Mouse (Mus musculus) ES-Bruce4 (cell line): Measurements from ENCODE around the gene Vipr2. TPM values are rescaled to one million over a fixed set of nuclear protein-coding genes. Genes with fewer than 3 reads are reported as not detected.

Experiments
- H3K27ac ChIP-seq: 2 replicates; pipeline ENCODE4 v1.5.1; 2012; ENCODE audit warnings: low read length, inconsistent platforms; ENCODE audit not compliant: insufficient read depth
- H3K27me3 ChIP-seq: 2 replicates; pipeline ENCODE4 v1.6.1; 2012; ENCODE audit warnings: mild to moderate bottlenecking, low read length, inconsistent platforms; ENCODE audit not compliant: control insufficient read depth, poor library complexity, insufficient read depth, severe bottlenecking
- H3K36me3 ChIP-seq: 2 replicates; pipeline ENCODE4 v1.6.1; 2012; ENCODE audit warnings: inconsistent platforms, mild to moderate bottlenecking, low read length, moderate library complexity; ENCODE audit not compliant: control insufficient read depth, poor library complexity, insufficient read depth, severe bottlenecking
- H3K4me1 ChIP-seq: one replicate; pipeline ENCODE4 v1.8.1; 2011; ENCODE audit warnings: low read length; ENCODE audit not compliant: control insufficient read depth, insufficient read depth
- H3K4me3 ChIP-seq: 2 replicates; pipeline ENCODE4 v1.5.1; 2011; ENCODE audit warnings: low read depth, mild to moderate bottlenecking, low read length
- H3K9ac ChIP-seq: 2 replicates; pipeline ENCODE4 v1.6.1; 2012; ENCODE audit warnings: low read depth, mild to moderate bottlenecking, inconsistent platforms; ENCODE audit not compliant: poor library complexity, severe bottlenecking
- H3K9me3 ChIP-seq: replicated peaks from 2 replicates; pipeline ENCODE4 v1.6.1; 2012; ENCODE audit warnings: mild to moderate bottlenecking, low read length, inconsistent platforms; ENCODE audit not compliant: control insufficient read depth, poor library complexity, insufficient read depth, severe bottlenecking
- CTCF ChIP-seq: IDR thresholded peaks from one replicate; pipeline ENCODE4 v1.8.1; 2011; ENCODE audit warnings: low read depth, low read length
- EP300 ChIP-seq: IDR thresholded peaks from 2 replicates; pipeline ENCODE4 v1.6.1; 2011; ENCODE audit warnings: low read depth, low read length; ENCODE audit not compliant: insufficient read depth
- POLR2A ChIP-seq: IDR thresholded peaks from one replicate; pipeline ENCODE4 v1.8.1; 2011; ENCODE audit warnings: low read length; ENCODE audit not compliant: insufficient read depth
- polyA plus RNA-seq: library from polyadenylated mRNA; stranded (reverse); fragments of >200 nt; gene quantifications from 2 replicates; pipeline ENCODE4 v1.2.4, GENCODE M21; 2011; ENCODE audit warnings: low read depth; ENCODE audit not compliant: missing spikeins, insufficient read depth, insufficient read length

Vipr2 gene
- not detected in 2 replicates for polyA plus RNA-seq

DNA sequence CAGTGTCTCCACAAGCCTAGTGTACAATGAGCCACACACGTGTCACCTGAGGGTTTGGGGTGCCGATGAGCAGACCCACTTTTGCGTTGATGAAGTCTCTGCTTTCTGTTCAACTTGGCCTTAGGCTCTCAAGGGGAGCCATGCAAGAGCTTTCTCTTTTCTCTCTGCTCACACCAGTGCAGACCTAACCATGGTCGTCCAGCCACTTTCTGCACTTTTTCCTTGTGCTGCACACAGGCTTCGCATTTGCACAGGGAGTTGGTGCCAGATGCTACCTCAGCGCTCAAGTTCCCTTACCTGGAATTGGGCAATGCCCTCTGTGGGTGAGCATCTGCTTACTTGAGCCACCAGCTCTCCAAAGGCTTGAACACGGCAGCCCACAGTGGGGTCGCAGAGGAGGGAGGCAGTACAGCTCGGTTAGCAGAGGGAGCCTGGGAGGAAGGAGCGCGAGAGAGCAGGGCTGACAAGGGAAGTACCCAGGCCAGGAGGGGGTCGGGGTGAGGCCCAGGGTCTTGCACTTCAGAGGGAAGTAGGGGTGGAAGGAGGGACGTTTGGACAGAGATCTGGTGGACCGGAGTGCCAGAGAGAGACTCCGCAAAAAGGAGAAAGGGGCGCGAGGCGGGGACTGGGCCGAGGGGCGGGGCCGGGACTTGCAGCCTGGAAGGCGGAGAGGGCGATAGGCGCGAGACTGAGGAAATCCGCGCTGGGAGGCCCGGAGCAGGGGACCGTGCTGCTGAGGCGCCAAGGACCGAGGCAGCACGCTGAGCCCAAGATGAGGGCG is at the start of gene Vipr2:
Gene Vipr2, plus strand, starts transcription at position 653 of the 781 bp plus-strand sequence.
- no peaks in the 10 kb centered on the region for H3K36me3 ChIP-seq
- H3K9me3 ChIP-seq = no peaks in the 10 kb centered on the region
- no peak within 1 kb of the TSS for H3K27ac ChIP-seq
- H3K27me3 ChIP-seq = peaks cover 3% of the 10 kb centered on the region; the same call in 1 of the 2 replicates
- TF ChIP-seq EP300 = no peak
- no peak for TF ChIP-seq POLR2A
- no peak for TF ChIP-seq CTCF
- H3K4me1 ChIP-seq = no peaks in the 10 kb centered on the region
- H3K9ac ChIP-seq = peak within 1 kb of the TSS; percentile 19
- H3K4me3 ChIP-seq = peak within 1 kb of the TSS; percentile 66

GRCm38 (mm10) chr12:116028095-116028494 is 49.4 kb upstream of the Vipr2 start:
- Histone ChIP-seq H3K27ac (no peak overlapping the region), H3K9me3 (no peaks in the 10 kb centered on the region), H3K4me1 (no peaks in the 10 kb centered on the region), H3K36me3 (no peaks in the 10 kb centered on the region), H3K4me3 (no peak overlapping the region), H3K9ac (no peak overlapping the region), H3K27me3 (no peaks in the 10 kb centered on the region)
- no peak for TF ChIP-seq POLR2A
- TF ChIP-seq EP300 = no peak
- peak; percentile 12 for TF ChIP-seq CTCF

- Histone ChIP-seq H3K27ac (no peak overlapping the region), H3K4me1 (no peaks in the 10 kb centered on the region), H3K27me3 (no peaks in the 10 kb centered on the region), H3K4me3 (no peak overlapping the region), H3K9ac (no peak overlapping the region), H3K36me3 (no peaks in the 10 kb centered on the region), H3K9me3 (no peaks in the 10 kb centered on the region)
- TF ChIP-seq EP300 = no peak
Observed at GRCm38 (mm10) chr12:116035346-116035745, 42.2 kb upstream of the Vipr2 start.

- Histone ChIP-seq H3K9ac (no peak overlapping the region), H3K36me3 (no peaks in the 10 kb centered on the region), H3K27me3 (no peaks in the 10 kb centered on the region), H3K4me1 (peaks cover 2% of the 10 kb centered on the region), H3K4me3 (no peak overlapping the region), H3K9me3 (no peaks in the 10 kb centered on the region), H3K27ac (no peak overlapping the region)
- no peak for TF ChIP-seq EP300
- no peak for TF ChIP-seq CTCF
- TF ChIP-seq POLR2A = no peak
Observed at GRCm38 (mm10) chr12:116044785-116045184, 32.7 kb upstream of the Vipr2 start.

GRCm38 (mm10) chr12:116047440-116048377 is 29.8 kb upstream of the Vipr2 start, which contains the start of gene Zfp386:
Gene Zfp386 (plus strand): TSS chr12:116047724.
- Histone ChIP-seq H3K9me3 (no peaks in the 10 kb centered on the region), H3K9ac (peak within 1 kb of the TSS; percentile 80), H3K4me1 (peaks cover 2% of the 10 kb centered on the region), H3K4me3 (peak within 1 kb of the TSS; percentile 98), H3K27me3 (no peaks in the 10 kb centered on the region), H3K36me3 (no peaks in the 10 kb centered on the region), H3K27ac (peak within 1 kb of the TSS; percentile 37; the same call in 1 of the 2 replicates)
- no peak for TF ChIP-seq CTCF
- peak; percentile 42 for TF ChIP-seq POLR2A
- TF ChIP-seq EP300 = no peak

- no peak for TF ChIP-seq EP300
- no peak for TF ChIP-seq CTCF
- no peak for TF ChIP-seq POLR2A
- no peak overlapping the region for H3K4me3 ChIP-seq
- peak overlapping the region; percentile 80; the same call in 1 of the 2 replicates for H3K9ac ChIP-seq
- H3K27ac ChIP-seq = no peak overlapping the region
- no peaks in the 10 kb centered on the region for H3K27me3 ChIP-seq
- no peaks in the 10 kb centered on the region for H3K36me3 ChIP-seq
- no peaks in the 10 kb centered on the region for H3K9me3 ChIP-seq
- peaks cover 2% of the 10 kb centered on the region for H3K4me1 ChIP-seq
Observed at GRCm38 (mm10) chr12:116048766-116049165, 28.8 kb upstream of the Vipr2 start.
